Mouse (Mus musculus) forebrain, embryonic 13.5 days (tissue): Measurements from ENCODE around the gene Samd4b. TPM values are rescaled to one million over a fixed set of nuclear protein-coding genes. Genes with fewer than 3 reads are reported as not detected.
"Not testable (repeated sequence)": the region's sequence is repeated elsewhere in the genome, so short reads cannot be mapped to it uniquely, and the experiment has no call there.

Experiments used
- ATAC-seq: fragments of 200-750 bp; cut with Nextera tagmentation; 2 replicates; pipeline ENCODE4 v1.8.0; 2017
- H3K27ac ChIP-seq: fragments of 300-500 bp; sonication (generic); 2 replicates; pipeline ENCODE4 v1.5.1; 2015; ENCODE audit warnings: inconsistent platforms, mild to moderate bottlenecking, moderate library complexity
- H3K27me3 ChIP-seq: fragments of 300-500 bp; sonication (generic); 2 replicates; pipeline ENCODE4 v1.6.1; 2015; ENCODE audit warnings: mild to moderate bottlenecking, inconsistent platforms
- H3K36me3 ChIP-seq: fragments of 300-500 bp; sonication (generic); 2 replicates; pipeline ENCODE4 v1.6.1; 2015; ENCODE audit warnings: mild to moderate bottlenecking, inconsistent platforms; ENCODE audit not compliant: poor library complexity, severe bottlenecking
- H3K4me1 ChIP-seq: fragments of 300-500 bp; sonication (generic); 2 replicates; pipeline ENCODE4 v1.6.1; 2015; ENCODE audit warnings: inconsistent platforms
- H3K4me2 ChIP-seq: fragments of 300-500 bp; sonication (generic); 2 replicates; pipeline ENCODE4 v1.6.1; 2015; ENCODE audit warnings: inconsistent platforms, mild to moderate bottlenecking, moderate library complexity
- H3K4me3 ChIP-seq: fragments of 300-500 bp; sonication (generic); 2 replicates; pipeline ENCODE4 v1.5.1; 2015; ENCODE audit warnings: mild to moderate bottlenecking, inconsistent platforms
- H3K9ac ChIP-seq: fragments of 300-500 bp; sonication (generic); 2 replicates; pipeline ENCODE4 v1.6.1; 2015; ENCODE audit warnings: mild to moderate bottlenecking, inconsistent platforms
- H3K9me3 ChIP-seq: fragments of 300-500 bp; sonication (generic); replicated peaks from 2 replicates; pipeline ENCODE4 v1.6.1; 2016; ENCODE audit warnings: inconsistent platforms
- WGBS: fragments of 180-500 bp; shearing (Covaris S2); methylation state at CpG from one replicate; pipeline ENCODE4 v1.1.7; 2015; 5-methylcytosine and 5-hydroxymethylcytosine counted together
- polyA plus RNA-seq: library from polyadenylated mRNA; unstranded; fragments of >200 nt; fragmentation: Nextera tagmentation; extraction: Ambion mirVana; gene quantifications from 2 replicates; pipeline ENCODE4 v1.2.1, GENCODE M21; 2015

Samd4b gene
- polyA plus RNA-seq, 1 experiment from 2014 or later, result 20.5 TPM

GRCm38 (mm10) chr7:28401030-28401429 lies 196.9 kb downstream of the Samd4b start:
- H3K4me3 ChIP-seq, result no peak overlapping the region
- H3K4me2 ChIP-seq, result no peak overlapping the region
- WGBS, result 94% methylated on average over 1 of the region's 1 CpGs
- no peak overlapping the region for H3K27ac ChIP-seq
- H3K9me3 ChIP-seq, result no peaks in the 10 kb centered on the region
- peaks cover 96% of the 10 kb centered on the region for H3K36me3 ChIP-seq
- no peak overlapping the region for H3K9ac ChIP-seq
- no peaks in the 10 kb centered on the region for H3K27me3 ChIP-seq
- no peaks in the 10 kb centered on the region for H3K4me1 ChIP-seq
- no peak; the same call in 1 of the 2 replicates for ATAC-seq

GRCm38 (mm10) chr7:28398696-28399340 lies 199.1 kb downstream of the Samd4b start:
- no peak overlapping the region for H3K27ac ChIP-seq
- H3K36me3 ChIP-seq, result peaks cover 91% of the 10 kb centered on the region
- no peak overlapping the region for H3K4me3 ChIP-seq
- ATAC-seq, result no peak
- 92% methylated on average over 10 of the region's 10 CpGs for WGBS
- no peaks in the 10 kb centered on the region for H3K9me3 ChIP-seq
- H3K9ac ChIP-seq, result no peak overlapping the region
- no peaks in the 10 kb centered on the region for H3K27me3 ChIP-seq
- H3K4me2 ChIP-seq, result no peak overlapping the region
- H3K4me1 ChIP-seq, result peaks cover 3% of the 10 kb centered on the region

GRCm38 (mm10) chr7:28398000-28398399 lies 199.9 kb downstream of the Samd4b start:
- H3K27ac ChIP-seq, result no peak overlapping the region
- peaks cover 83% of the 10 kb centered on the region for H3K36me3 ChIP-seq
- peaks cover 10% of the 10 kb centered on the region for H3K4me1 ChIP-seq
- no peak overlapping the region for H3K9ac ChIP-seq
- 70% methylated on average over 3 of the region's 3 CpGs for WGBS
- H3K27me3 ChIP-seq, result no peaks in the 10 kb centered on the region
- no peak overlapping the region for H3K4me3 ChIP-seq
- ATAC-seq, result no peak
- H3K4me2 ChIP-seq, result no peak overlapping the region
- H3K9me3 ChIP-seq, result no peaks in the 10 kb centered on the region

GRCm38 (mm10) chr7:28395425-28395824 lies 202.5 kb downstream of the Samd4b start:
- ATAC-seq, result no peak
- peaks cover 63% of the 10 kb centered on the region for H3K36me3 ChIP-seq
- peaks cover 22% of the 10 kb centered on the region for H3K4me1 ChIP-seq
- H3K4me3 ChIP-seq, result no peak overlapping the region
- H3K9me3 ChIP-seq, result no peaks in the 10 kb centered on the region
- H3K9ac ChIP-seq, result no peak overlapping the region
- WGBS, result 97% methylated on average over 4 of the region's 4 CpGs
- no peak overlapping the region for H3K4me2 ChIP-seq
- no peaks in the 10 kb centered on the region for H3K27me3 ChIP-seq
- no peak overlapping the region for H3K27ac ChIP-seq

GRCm38 (mm10) chr7:28393272-28393951 lies 204.5 kb downstream of the Samd4b start:
- Histone ChIP-seq H3K9ac (peak overlapping the region; percentile 90), H3K4me1 (peaks cover 22% of the 10 kb centered on the region), H3K27ac (peak overlapping the region; percentile 75), H3K4me3 (peak overlapping the region; percentile 91), H3K4me2 (peak overlapping the region; percentile 92), H3K36me3 (peaks cover 63% of the 10 kb centered on the region), H3K9me3 (no peaks in the 10 kb centered on the region), H3K27me3 (no peaks in the 10 kb centered on the region)
- ATAC-seq, result no peak
- 6% methylated on average over 22 of the region's 22 CpGs for WGBS

- peak within 1 kb of the TSS; percentile 75 for H3K27ac ChIP-seq
- WGBS, result under 1% methylated on average over 56 of the region's 58 CpGs
- ATAC-seq, result peak; percentile 99
These were observed 205.3 kb downstream of the Samd4b start, which contains the start of the genes Med29 and Paf1 for GRCm38 (mm10) chr7:28392429-28393271. TSS of gene Med29 (minus strand) at chr7:28392708. TSS of gene Paf1 (plus strand) at chr7:28392951.

GRCm38 (mm10) chr7:28390331-28390730 lies 207.6 kb downstream of the Samd4b start:
- no peak for ATAC-seq
- no peak overlapping the region for H3K4me3 ChIP-seq
- no peaks in the 10 kb centered on the region for H3K27me3 ChIP-seq
- WGBS, result 100% methylated on average over 3 of the region's 3 CpGs
- peaks cover 22% of the 10 kb centered on the region for H3K4me1 ChIP-seq
- no peaks in the 10 kb centered on the region for H3K9me3 ChIP-seq
- H3K9ac ChIP-seq, result no peak overlapping the region
- peaks cover 59% of the 10 kb centered on the region for H3K36me3 ChIP-seq
- no peak overlapping the region for H3K4me2 ChIP-seq
- no peak overlapping the region for H3K27ac ChIP-seq

More at GRCm38 (mm10) chr7:28392429-28393271, 205.3 kb downstream of the Samd4b start, which contains the start of the genes Med29 and Paf1:
- Histone ChIP-seq H3K9ac (peak within 1 kb of the TSS; percentile 90), H3K4me2 (peak within 1 kb of the TSS; percentile 92), H3K9me3 (no peaks in the 10 kb centered on the region), H3K4me3 (peak within 1 kb of the TSS; percentile 91), H3K36me3 (peaks cover 63% of the 10 kb centered on the region), H3K4me1 (peaks cover 22% of the 10 kb centered on the region), H3K27me3 (no peaks in the 10 kb centered on the region)

GRCm38 (mm10) chr7:28387384-28387783 lies 210.6 kb downstream of the Samd4b start:
- not testable (repeated sequence) for H3K27ac ChIP-seq, H3K27me3 ChIP-seq, H3K9ac ChIP-seq, H3K4me3 ChIP-seq, H3K4me2 ChIP-seq, ATAC-seq, H3K9me3 ChIP-seq
- peaks cover 51% of the 10 kb centered on the region for H3K36me3 ChIP-seq
- 87% methylated on average over 7 of the region's 7 CpGs for WGBS
- H3K4me1 ChIP-seq, result peaks cover 19% of the 10 kb centered on the region

- ATAC-seq, H3K4me2 ChIP-seq, H3K9me3 ChIP-seq, H3K27me3 ChIP-seq, H3K27ac ChIP-seq, H3K4me3 ChIP-seq, H3K9ac ChIP-seq: not testable (repeated sequence)
- H3K4me1 ChIP-seq, result peaks cover 24% of the 10 kb centered on the region
- peaks cover 51% of the 10 kb centered on the region for H3K36me3 ChIP-seq
- 83% methylated on average over 6 of the region's 6 CpGs for WGBS
These were observed 211.1 kb downstream of the Samd4b start for GRCm38 (mm10) chr7:28386877-28387276.

- Histone ChIP-seq H3K27me3 (no peaks in the 10 kb centered on the region), H3K9ac (no peak overlapping the region), H3K9me3 (no peaks in the 10 kb centered on the region), H3K4me1 (peaks cover 24% of the 10 kb centered on the region), H3K4me2 (no peak overlapping the region), H3K27ac (no peak overlapping the region), H3K36me3 (peaks cover 51% of the 10 kb centered on the region), H3K4me3 (no peak overlapping the region)
- ATAC-seq, result peak; percentile 81
- 22% methylated on average over 4 of the region's 4 CpGs for WGBS
These were observed 211.5 kb downstream of the Samd4b start for GRCm38 (mm10) chr7:28386462-28386861.

- Histone ChIP-seq H3K4me1 (peaks cover 24% of the 10 kb centered on the region), H3K9ac (no peak overlapping the region)
- 86% methylated on average over 7 of the region's 7 CpGs for WGBS
These were observed 211.9 kb downstream of the Samd4b start for GRCm38 (mm10) chr7:28386007-28386406.

GRCm38 (mm10) chr7:28385196-28385595 lies 212.7 kb downstream of the Samd4b start:
- peaks cover 25% of the 10 kb centered on the region for H3K4me1 ChIP-seq
- H3K9ac ChIP-seq, result no peak overlapping the region
- H3K4me3 ChIP-seq, result no peak overlapping the region
- no peaks in the 10 kb centered on the region for H3K9me3 ChIP-seq
- H3K4me2 ChIP-seq, result no peak overlapping the region
- H3K27ac ChIP-seq, result no peak overlapping the region
- ATAC-seq, result no peak
- 95% methylated on average over 9 of the region's 9 CpGs for WGBS
- peaks cover 44% of the 10 kb centered on the region for H3K36me3 ChIP-seq
- 0 out of 2 replicates have a peak, but pooled peaks cover 2% of the 10 kb centered on the region for H3K27me3 ChIP-seq

More at GRCm38 (mm10) chr7:28386007-28386406, 211.9 kb downstream of the Samd4b start:
- Histone ChIP-seq H3K27me3 (0 out of 2 replicates have a peak, but pooled peaks cover under 1% of the 10 kb centered on the region), H3K27ac (no peak overlapping the region), H3K4me3 (no peak overlapping the region), H3K9me3 (no peaks in the 10 kb centered on the region), H3K36me3 (peaks cover 51% of the 10 kb centered on the region), H3K4me2 (no peak overlapping the region)
- no peak for ATAC-seq
